Mouse (Mus musculus): ENCODE data around the gene Hps3.

DNA sequence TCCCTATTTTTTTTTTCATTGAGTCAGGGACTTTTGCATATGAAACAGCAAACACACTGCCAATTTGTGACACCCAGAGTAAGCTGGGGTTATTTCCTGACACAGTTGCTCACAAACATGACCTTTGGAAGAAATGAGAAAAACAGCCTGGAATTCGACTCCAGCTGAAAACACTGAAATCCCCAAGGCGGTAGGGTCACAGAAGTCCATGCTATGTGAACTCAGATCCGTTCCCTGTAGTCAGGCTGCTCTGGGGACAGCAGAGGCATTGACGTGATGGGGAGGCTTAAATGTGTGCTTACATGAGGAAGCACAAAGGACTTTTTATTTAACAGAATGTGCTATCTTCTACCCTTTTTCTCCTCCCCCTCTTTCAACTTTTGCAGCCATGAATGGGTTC is 56.6 kb downstream of the Hps3 start:
- TF ChIP-seq POLR2AphosphoS2 (IDR thresholded peaks at IDR 0.05; ENCODE audit: low read length) (no peak), MAZ (IDR thresholded peaks at IDR 0.05; ENCODE audit: low read depth, low read length) (no peak), USF1 (IDR thresholded peaks at IDR 0.05; ENCODE audit: low read depth, low read length) (no peak), POLR2A (IDR thresholded peaks at IDR 0.05; ENCODE audit: control insufficient read depth in 1 of 2, insufficient read depth in 1 of 2, low read depth in 1 of 2, low read length in 2 of 2, poor library complexity in 1 of 2) (no peak), NELFE (IDR thresholded peaks at IDR 0.05; ENCODE audit: low read depth, low read length) (no peak), SIN3A (IDR thresholded peaks at IDR 0.05; ENCODE audit: low read length) (no peak), EP300 (IDR thresholded peaks at IDR 0.05; ENCODE audit: low read depth in 1 of 2, low read length in 2 of 2) (no peak), KAT2A (conservative IDR thresholded peaks at IDR 0.05; ENCODE audit: low read depth, low read length) (no peak), RCOR1 (IDR thresholded peaks at IDR 0.05; ENCODE audit: low read depth, low read length) (no peak), CTCF (IDR thresholded peaks at IDR 0.05 in 2 of 3, conservative IDR thresholded peaks at IDR 0.05 in 1 of 3; ENCODE audit: control insufficient read depth in 1 of 3, insufficient read depth in 1 of 3, low read depth in 2 of 3, low read length in 3 of 3, poor library complexity in 1 of 3, severe bottlenecking in 1 of 3) (no peak)

Data from MEL (cell line).